Mouse (Mus musculus) testis, postnatal 14 days (tissue): Measurements from ENCODE around the gene Gm14151.
"Not testable (repeated sequence)": the region's sequence is repeated elsewhere in the genome, so short reads cannot be mapped to it uniquely, and the experiment has no call there.

ENCODE experiments used
- DNase-seq: peaks from one replicate; pipeline ENCODE4 v3.0.0; 2021; ENCODE audit warnings: low spot score

Gene Gm14151

GRCm38 (mm10) chr2:151092250-151092649 lies at the start of gene Gm14151:
Gm14151 (minus strand) TSS chr2:151092350.
- not testable (repeated sequence) for DNase-seq

GRCm38 (mm10) chr2:151097945-151098344 lies 5.8 kb upstream of the Gm14151 start, which contains the start of gene Gm14147:
Gm14147 (plus strand) TSS chr2:151098245.
- not testable (repeated sequence) for DNase-seq

- DNase-seq, result no peak
These were observed 35.5 kb downstream of the Gm14151 start for GRCm38 (mm10) chr2:151056637-151057036.

GRCm38 (mm10) chr2:151040411-151040810 lies 51.7 kb downstream of the Gm14151 start:
- DNase-seq, result no peak

GRCm38 (mm10) chr2:151039726-151040125 lies 52.4 kb downstream of the Gm14151 start:
- DNase-seq, result peak; percentile 11

GRCm38 (mm10) chr2:151039232-151039695 lies 52.9 kb downstream of the Gm14151 start, which contains the start of the genes Ninl and Nanp:
Ninl (minus strand) TSS chr2:151039382.
Nanp (minus strand) TSS chr2:151039398.
- peak; percentile 95 for DNase-seq

- DNase-seq, result no peak
These were observed 53.3 kb downstream of the Gm14151 start for GRCm38 (mm10) chr2:151038811-151039222.

GRCm38 (mm10) chr2:151037876-151038552 lies 54.1 kb downstream of the Gm14151 start:
- no peak for DNase-seq

GRCm38 (mm10) chr2:151037292-151037691 lies 54.9 kb downstream of the Gm14151 start:
- no peak for DNase-seq
